Mouse (Mus musculus): ENCODE measurements at regions not wholly inside any gene's neighbourhood (a gene's known extent, or its start where the extent isn't known, plus 50 kb on each side); places are given as distances from the start of the nearest gene placed in this dataset.
A peak's percentile ranks its signal among the peaks of the same experiment; 100 is the strongest.

DNA sequence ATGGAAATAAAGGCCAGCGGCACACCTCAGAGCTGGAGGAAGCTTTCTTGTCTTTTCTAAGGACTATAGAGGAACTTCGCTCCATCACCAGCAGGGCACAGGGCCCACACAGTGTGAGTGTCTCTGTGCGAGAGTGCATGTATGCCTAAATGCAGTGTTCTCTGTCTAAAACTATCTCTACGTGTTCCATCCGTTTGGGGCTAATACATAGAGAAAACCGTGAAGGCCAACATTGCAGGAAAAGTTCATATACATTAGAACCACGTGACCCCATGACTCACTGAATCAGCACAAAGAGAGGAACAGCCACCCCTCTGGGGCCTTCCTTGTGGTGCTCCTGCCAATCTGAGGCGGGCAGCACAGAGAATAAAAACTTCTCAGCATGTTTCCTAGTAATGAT is 431.4 kb upstream of the Mctp2 start:
- DNase-seq (ENCODE audit: low spot score in 2 of 2) = no peak

DNA sequence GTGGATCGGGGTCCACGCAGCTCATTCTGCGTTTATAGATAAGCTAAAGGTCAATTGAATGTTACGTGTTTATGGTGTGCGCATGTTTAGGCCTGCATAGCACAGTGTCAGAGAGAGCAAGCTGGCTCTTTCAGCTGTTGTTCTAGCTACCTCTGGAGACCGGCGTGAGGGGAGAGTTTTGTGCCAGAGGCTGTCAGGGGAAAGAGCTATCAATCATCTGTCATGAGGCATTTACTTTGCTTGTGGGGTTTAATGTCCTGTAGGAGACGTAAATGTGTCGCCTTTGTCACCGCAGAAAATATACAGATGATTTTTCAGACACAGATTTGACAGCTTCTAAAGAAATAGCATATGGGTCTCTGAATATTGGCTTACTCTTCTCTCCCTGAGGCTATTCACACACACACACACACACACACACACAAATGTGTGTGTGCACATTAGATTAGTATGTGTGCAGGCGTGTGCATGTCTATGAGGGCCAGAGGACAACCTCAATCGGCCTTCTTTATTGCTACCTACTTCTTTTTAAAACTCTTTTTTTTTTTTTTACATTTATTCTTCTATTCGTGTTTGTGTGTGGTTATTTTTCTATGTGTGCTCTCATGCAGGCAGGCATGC is 432.0 kb upstream of the Mctp2 start:
- no peak for DNase-seq (ENCODE audit: low spot score in 2 of 2)

DNA sequence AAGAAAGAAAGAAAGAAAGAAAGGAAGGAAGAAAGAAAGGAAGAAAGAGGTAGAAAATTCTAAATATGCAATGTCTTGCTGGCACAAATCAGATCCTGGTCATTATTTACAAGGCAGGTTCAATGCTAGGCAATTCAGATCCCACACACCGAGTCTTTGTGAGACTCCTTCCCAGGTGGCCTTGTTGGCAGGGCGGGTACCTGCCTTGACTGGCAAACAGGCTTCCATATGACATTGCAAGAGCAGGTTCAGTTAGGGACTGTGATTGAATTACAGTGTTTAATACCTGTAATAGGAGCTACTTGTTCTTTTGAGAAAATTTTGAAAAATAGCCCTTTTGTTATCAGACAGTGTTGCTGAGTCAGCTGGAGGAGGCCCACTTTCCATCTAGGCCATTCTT is 436.0 kb upstream of the Mctp2 start:
- DNase-seq (ENCODE audit: low spot score in 2 of 2) = no peak

DNA sequence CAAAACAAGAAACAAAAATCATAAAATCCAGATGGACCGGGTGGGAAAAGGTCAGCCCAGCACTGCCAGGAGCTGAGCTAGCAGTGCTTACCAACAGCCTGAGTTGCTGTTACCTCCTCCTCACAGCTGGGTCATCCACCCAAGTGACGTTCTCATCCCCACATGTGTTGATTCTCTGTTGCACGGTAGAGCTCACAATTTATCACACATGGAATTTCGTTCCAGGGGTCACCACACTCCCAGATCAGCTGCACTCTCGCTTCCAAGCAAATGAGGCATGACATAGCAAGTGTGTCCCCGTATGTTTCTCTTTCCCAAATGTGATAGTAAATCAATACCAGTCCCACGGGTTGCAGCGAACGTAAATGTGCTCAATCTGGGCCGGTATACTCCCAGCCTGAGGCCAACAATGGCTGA is 445.1 kb upstream of the Mctp2 start:
- peak in 1 of 2 experiments; percentile 1 for DNase-seq (ENCODE audit: low spot score in 2 of 2)

DNA sequence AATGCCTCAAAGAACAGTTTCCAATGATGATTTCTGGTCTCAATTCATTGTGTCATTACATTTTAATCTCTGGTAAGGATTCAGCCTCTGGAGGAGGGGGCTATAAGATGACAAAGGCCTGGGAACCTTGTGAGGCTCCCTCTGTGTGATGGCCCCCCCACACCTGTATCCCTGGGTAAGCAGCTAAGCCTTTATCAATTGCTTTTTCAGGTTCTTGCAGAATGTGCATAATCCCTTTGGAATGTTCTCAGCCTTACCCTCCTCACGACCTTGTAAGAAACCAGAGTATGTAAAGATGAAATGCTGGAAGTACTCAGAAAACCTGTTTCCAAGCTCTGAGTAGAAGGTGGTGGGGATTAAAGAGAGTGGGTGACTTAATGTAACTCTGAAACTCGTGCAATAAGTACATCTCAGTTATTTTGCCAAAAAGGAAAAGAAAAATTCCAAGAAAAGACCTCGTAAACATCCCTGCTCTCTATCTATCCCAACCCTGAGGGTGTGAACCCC is 446.7 kb upstream of the Mctp2 start:
- no peak for DNase-seq (ENCODE audit: low spot score in 2 of 2)

DNA sequence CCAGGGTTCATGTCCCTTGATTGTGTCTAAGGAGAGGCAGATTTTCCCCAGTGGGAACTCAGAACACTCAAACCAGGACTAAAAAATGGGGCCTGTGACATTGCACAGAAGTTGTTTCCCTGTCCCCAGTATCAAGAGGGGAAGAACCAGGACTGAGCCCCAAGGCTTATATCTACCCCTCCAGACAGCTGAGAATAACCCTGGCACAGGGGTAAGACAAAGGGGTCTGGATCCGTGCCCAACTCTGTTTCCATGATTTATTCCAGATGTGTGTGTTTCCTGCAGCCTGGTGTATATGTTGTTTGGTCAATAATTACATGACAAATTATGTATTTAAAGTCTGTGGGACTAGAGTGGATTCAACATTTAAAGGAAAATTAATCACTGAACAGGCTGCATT is 456.3 kb upstream of the Mctp2 start:
- no peak for DNase-seq (ENCODE audit: low spot score in 2 of 2)

DNA sequence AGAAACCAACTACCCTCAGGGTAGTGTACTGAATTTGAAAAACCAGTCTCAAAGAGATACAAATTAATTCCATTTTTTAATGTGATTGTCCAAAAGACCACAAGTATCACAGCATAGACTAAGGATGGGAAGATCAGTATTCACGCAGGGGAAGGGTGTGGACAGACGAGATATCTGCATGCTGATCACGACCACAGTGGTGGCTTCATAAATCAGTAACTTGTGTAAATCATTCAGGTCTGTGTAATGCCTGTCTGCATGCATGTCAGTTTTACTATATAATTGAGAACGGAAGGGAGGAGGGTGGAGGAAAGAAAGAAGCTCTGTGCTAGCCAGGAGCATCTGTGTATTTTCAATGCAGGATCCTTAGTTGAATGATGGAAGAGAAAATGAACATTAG is 462.3 kb upstream of the Mctp2 start:
- no peak for DNase-seq (ENCODE audit: low spot score in 2 of 2)

DNA sequence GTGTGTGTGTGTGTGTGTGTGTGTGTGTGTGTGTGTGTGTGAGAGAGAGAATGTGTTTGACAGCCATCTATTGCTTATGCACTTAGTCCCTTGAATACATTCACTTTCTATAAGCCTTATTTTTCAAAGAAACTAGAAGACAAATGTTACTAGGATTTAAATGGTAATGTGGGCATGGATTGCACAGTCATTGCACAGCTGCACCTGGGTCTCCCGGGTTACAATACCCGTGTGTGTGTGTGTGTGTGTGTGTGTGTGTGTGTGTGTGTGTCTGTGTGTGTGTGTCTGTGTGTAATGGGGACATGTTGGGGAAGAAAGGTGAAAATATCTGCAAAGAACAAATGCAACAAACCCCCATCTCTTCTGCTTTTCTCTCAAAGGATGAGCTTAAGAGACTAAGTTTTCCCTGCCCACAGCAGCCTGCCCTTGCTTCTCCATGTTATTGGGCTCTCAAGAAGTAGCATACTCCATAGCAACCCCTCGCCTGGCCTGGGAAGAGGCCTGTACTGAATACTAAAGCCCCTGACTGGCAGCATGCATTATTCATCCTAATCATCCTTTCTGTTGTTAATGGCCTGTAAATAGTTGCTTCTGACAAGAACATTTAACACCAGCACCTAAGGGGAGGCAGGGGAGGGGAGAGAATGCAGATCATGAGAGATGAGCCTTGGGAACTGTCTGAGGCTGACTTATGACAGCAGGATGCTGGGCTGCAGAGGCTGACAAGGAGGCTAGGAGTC is 467.8 kb upstream of the Mctp2 start:
- DNase-seq (ENCODE audit: low spot score in 2 of 2) = no peak

DNA sequence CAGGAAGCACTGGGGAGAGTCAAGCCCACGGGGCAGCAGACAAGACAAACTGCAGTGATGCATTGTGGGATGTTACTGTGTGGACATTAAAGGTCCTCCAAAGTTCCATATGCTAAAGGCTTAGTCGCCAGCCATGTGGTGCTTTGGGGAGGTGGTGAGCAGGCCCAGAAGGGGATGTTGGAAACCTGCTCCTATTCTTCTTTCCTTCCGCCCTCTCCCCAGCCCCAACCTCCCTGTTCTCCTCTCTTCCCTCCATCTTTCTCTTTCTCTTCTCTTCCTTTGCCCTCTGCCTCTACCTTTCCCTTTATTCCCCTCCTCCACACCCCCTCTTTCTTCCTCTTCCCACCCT is 468.3 kb upstream of the Mctp2 start:
- DNase-seq (ENCODE audit: low spot score in 2 of 2) = no peak

DNA sequence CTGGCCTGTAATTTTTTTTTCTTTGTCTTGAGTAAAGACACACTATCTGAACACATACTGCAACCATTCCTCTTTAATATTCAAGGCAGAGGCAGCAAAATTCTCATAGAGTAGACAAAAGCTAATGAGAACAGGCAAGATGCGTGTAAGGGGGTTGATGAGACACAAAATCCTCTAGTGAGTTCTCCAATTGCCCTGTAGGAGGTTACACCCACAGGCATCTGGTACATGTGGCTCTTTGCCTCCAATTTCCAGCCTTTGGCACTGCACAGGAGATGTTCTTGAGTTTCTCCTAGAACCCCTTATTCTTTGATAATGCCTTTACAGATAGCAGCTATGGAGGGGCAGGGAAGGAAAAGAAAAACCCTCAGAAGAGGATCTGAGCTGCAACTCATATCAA is 480.9 kb upstream of the Mctp2 start:
- no peak for DNase-seq (ENCODE audit: low spot score in 2 of 2)

DNA sequence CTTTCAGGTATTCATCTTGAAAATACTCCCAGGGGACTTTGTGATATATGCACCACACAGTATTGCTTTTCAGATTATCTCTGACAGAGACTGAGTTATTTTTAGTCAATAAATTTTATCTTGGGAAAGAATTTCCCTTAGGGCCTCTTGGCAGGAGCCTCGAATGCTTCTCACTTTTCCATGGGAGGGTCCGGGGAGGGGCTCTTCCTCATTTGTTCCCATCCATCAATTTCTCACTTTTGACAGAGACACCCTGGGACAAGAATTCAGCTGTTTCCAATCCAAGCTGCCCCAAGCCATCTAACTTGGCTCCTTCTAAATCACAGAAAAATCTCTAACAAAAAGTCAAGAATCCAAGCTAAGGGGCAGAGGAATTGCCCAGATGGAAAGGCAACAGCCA is 481.9 kb upstream of the Mctp2 start:
- DNase-seq (ENCODE audit: low spot score in 2 of 2) = no peak

DNA sequence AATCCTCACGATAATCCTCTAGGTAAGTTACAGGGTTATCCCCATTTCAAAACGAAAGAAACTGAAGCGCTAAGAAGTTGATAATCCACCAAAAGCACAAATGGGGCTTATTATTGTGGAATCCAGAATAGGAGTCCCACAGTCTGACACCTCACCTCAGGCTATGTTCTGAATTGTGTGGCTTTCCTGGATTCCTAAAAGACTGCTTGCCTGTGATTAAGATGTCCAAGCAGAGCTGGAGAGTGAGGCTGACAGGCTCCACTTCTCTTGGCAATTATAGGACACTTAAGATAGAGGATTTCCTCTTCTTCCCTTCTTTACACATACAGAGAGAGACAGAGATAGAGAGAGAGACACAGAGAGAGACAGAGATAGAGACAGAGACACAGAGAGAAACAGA is 515.7 kb upstream of the Mctp2 start:
- no peak for DNase-seq (ENCODE audit: low spot score in 2 of 2)

DNA sequence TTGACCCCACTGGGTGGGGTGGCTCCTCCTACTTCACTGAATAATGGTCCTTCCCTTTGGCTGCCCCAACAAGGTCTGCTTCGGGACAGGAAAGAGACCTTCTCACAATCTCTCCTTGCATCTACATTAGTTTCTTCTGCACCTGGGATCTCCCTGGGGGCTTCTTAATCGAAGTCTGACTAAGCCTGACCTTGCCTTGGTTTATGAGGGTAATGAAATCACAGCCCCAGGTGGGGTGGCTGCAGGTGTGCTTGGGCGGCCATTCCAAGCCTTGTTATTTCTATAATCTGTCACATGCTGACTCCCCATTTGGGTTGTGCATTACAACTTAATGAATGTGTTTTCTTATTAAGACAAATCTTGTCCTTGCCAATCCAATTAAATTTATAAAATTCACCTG is 520.2 kb upstream of the Mctp2 start:
- DNase-seq (ENCODE audit: low spot score in 2 of 2) = no peak

DNA sequence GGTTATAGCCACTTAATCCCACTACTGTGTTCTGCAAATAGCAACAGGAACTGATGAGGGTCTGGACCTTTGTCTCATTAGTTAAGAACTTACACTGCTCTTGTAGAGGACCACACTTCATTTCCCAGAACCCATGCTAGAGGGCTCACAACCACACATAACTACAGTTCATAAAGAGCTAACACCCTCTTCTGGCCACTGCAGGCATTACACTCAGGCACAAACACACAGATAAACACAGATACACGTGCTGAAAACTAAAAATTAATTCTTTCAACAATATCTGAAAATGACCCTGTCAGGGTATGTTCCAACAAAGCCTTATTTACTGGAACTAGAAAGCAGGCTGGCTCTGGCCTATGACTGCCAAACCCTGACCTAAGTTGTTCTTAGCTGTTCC is 529.0 kb upstream of the Mctp2 start:
- DNase-seq (ENCODE audit: low spot score in 2 of 2) = no peak

DNA sequence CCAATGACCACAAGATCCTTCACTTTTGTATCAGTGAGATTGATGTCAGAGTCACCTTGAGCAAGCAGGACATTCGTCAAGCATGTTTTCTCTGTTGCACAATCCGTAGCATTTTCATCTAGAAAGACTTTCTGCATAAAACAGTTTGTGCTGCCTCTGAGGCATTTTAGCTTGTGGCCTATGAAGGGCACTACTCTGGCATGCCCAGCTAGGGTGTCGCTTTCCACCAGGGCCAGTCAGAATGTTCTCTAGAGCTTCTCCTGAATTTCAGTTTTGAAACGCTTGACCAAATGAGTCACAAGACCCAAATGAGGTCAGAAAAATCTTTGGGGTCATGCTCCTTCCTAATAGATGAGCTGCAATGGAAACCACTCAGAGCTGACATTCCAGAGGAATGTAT is 529.6 kb upstream of the Mctp2 start:
- DNase-seq (ENCODE audit: low spot score in 2 of 2) = no peak

DNA sequence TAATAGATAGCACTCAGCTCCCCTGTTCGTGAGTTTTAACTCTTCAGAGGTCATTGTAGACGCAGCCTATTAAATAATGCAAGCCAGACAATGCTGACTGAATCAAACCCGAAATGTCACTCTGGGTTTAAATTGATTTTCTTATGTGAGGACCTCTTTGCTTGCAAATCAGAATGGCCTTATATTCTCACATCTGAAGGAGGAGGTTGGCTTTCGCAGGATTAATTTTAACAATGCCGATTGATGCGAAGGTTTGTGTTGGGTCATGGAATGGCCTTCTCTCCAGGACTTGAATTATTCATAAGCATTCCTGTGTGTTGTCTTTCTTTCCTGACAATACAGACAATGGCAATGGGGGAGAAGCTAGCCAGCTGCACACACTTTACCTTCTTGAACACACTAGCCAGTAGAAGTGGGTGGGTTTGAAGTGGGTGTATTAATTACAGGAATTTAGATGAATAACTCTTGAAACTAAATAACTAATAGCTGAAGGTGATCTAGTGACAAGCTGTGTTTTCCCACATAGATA is 530.1 kb upstream of the Mctp2 start:
- no peak for DNase-seq (ENCODE audit: low spot score in 2 of 2)

DNA sequence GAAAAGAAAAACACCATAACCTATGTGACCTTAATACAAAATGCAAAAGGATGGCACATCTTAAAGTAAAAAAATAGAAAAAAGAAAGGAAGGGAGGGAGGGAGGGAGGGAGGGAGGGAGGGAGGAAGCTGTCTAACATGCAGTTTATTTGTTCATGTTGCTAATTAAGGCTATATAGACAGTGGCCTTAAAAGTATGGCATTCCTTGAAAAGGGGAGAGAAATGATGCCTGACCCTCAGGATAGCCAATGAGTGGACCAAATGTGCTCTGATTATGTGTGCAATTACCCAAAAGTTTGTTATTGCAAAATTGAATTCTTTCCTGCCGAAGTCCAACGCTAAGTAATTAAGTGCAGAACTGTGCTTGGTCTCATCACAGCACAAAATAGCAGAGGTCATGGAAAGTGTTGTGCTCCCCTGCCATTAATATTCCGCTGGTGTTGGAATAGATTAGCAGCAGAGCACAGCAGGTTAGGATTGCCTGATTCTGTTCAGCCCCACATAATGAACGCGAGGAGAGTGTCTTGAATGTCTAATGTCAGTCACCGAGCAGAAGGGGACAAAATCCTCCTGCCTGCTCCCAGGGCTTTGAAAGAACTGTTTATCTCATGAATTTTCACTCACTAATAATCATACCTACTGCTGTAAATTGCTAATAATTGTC is 531.7 kb upstream of the Mctp2 start:
- DNase-seq (ENCODE audit: low spot score in 2 of 2) = no peak

DNA sequence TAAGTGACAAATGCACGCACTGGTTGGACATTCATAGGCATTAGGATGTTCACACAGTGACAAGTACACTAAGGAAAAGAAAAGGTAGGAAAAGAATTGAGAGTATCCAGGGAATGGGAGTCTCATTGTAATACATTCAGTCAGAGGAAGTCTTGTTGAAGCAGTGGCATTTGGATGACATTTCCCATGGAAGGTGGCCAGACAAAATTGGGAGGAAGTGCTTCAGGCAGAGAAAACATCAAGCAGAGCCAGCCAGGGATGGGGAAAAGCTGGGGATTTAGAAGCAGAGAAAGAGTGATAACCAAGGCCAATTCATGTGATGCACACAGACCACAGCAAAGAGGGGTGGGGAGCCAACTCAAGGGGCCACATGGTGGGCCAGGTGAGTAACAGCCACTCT is 524.0 kb upstream of the Rgma start:
- DNase-seq (ENCODE audit: low spot score in 2 of 2) = peak in 1 of 2 experiments; percentile 22

DNA sequence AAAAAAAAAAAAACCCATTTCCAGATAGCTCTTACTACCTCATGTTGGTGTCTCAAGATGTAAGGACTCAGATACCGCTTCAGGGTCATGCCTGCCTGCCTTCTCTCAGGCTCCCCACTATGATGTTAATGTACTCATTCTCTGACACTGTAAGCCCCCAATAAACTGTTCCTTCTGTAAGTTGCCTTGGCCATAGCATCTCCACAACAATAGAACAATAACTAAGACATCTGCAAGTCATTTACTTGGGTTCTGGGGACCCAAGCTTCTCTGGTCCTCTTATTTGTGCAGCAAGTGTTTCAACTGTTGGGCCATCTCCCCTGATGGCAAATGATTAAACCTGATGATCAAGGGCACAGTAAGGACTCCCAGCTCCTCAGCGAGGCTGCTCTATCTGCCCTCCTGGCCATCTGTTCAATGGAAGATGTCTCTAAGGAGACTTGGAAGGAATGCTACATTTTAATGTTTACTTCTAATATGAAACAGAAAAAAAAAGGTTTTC is 520.8 kb upstream of the Rgma start:
- no peak for DNase-seq (ENCODE audit: low spot score in 2 of 2)

DNA sequence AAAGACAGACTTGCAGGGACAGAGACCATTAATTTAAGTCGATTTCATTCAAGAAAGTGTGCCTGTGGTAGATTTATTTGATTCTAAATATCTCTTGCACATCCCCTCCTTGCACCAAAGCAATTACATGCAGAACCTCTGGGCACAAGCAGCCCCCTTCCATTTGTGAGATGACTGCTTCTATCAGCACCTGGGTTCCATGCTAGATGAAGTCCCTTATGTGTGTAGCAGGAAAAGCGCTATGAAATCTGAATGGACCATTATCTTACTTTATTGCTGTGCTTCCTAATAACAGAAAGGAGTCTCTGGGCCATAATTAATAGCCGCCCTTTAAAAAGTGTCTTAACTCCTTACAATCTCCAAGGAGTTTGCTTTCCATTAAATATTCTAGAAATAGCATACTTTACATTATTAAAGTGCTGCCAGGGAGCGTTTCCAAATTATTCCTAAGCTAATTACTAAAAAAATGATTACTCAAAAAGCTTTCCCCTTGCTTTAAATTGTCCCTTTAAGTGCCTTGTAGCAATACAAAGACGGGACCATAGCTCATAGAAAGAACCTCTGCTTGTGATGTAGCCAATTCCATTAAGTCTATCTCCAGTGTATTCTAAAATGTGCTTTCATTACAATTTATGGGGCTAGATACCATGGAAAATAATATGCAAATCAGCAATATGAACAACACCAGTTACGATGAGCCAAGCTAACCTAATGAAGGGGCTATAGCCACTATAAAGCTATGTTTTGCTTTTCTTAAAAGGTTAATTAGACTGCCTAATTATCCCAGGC is 508.1 kb upstream of the Rgma start:
- no peak for DNase-seq (ENCODE audit: low spot score in 2 of 2)

DNA sequence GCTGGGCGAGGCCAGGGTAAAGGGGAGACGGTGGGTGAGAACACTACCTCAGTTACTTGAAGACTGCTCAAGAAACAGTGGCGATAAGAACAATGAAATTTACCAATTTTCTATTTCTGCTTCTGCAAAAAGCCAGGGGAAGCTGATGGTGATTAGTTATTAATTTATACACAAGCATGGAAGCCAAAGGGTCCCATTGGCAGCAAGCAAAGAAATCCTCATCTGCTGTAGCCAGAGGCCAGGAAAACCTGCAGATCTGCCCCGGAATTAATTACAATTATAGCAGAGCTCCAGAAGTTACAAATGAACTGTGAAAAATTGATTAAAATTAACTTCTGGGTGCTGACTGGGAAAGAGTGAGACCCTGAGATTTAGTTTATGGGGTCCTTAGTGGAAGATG is 506.2 kb upstream of the Rgma start:
- no peak for DNase-seq (ENCODE audit: low spot score in 2 of 2)

DNA sequence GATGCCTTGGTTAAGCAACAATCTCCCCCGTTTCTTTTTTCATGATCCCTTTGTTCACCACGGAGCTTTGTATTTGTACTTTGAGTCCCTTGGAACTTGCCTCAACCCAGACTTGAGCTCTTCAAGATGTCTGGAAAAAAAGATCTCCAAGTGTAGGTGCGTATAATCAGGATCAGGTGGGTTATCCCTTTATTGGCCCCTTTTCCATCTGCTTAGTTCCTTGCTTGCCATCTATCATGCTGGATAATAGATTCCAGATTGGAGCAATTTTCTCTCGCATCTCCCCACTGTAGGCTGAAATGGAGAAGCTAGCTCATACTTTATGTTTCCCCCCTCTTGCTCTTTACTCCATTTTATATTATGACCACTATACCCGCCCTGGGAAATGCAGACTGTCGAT is 474.5 kb upstream of the Rgma start:
- DNase-seq (ENCODE audit: low spot score in 2 of 2) = no peak
